Mouse (Mus musculus): ENCODE data around the gene Tcte1. TPM values are rescaled to one million over a fixed set of nuclear protein-coding genes. Genes with fewer than 3 reads are reported as not detected.

Gene Tcte1
- polyA plus RNA-seq, 1 experiment from 2014 or later, result 2.9 TPM

DNA sequence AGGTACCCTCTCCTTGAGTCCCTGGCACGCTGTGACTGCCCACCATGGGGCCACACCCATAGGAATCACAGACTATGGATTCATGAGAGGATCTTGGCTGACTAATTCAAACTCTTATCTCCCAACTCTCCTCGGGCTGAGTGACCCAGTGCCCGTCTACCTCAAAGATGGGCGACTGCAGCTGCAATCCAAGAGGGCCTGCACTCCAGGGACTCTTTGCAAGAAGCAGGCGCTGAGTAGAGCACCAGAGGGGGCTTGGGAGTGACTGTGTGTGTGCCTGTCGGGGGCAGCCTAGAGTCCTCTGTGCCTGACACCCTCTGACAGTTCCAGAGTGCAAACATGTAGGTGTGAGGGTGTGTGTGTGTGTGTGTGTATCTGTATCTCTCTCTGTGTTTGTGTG, 18.9 kb downstream of the Tcte1 start:
- Histone ChIP-seq H3K36me3 (peaks cover 18% of the 10 kb centered on the region), H3K27me3 (replicated peaks) (peaks cover 49% of the 10 kb centered on the region), H3K4me2 (no peak overlapping the region), H3K4me1 (peaks cover 25% of the 10 kb centered on the region), H3K9ac (replicated peaks) (no peak overlapping the region), H3K9me3 (replicated peaks) (no peaks in the 10 kb centered on the region), H3K4me3 (replicated peaks) (no peak overlapping the region), H3K27ac (replicated peaks) (no peak overlapping the region)
- no peak for ATAC-seq (ENCODE audit: low FRiP score)
- WGBS, result 33% methylated on average over 6 of the region's 6 CpGs

DNA sequence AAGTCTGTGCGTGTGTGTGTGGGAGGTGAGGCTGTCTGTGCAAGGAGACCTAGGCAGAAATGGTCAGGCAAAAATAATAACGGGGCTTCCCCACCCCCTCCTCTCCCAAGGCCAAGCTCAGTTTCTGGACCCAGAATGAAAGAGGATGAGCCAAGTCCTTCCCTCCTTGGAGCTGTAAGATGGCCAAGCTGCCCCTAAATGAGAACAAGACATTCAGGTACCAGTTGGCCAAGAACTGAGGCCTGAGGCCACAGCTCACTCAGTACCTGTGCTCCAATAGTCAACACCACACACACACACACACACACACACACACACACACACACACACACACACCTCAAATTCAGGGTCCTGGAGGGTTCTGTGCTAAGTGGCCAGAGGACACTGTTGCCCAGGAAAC, 19.5 kb downstream of the Tcte1 start:
- H3K36me3 ChIP-seq, result peaks cover 18% of the 10 kb centered on the region
- H3K4me3 ChIP-seq (replicated peaks), result no peak overlapping the region
- 74% methylated on average over 2 of the region's 2 CpGs for WGBS
- H3K9ac ChIP-seq (replicated peaks), result no peak overlapping the region
- H3K4me1 ChIP-seq, result peaks cover 31% of the 10 kb centered on the region
- no peak overlapping the region for H3K4me2 ChIP-seq
- peaks cover 52% of the 10 kb centered on the region for H3K27me3 ChIP-seq (replicated peaks)
- no peaks in the 10 kb centered on the region for H3K9me3 ChIP-seq (replicated peaks)
- ATAC-seq (ENCODE audit: low FRiP score), result no peak
- H3K27ac ChIP-seq (replicated peaks), result no peak overlapping the region

DNA sequence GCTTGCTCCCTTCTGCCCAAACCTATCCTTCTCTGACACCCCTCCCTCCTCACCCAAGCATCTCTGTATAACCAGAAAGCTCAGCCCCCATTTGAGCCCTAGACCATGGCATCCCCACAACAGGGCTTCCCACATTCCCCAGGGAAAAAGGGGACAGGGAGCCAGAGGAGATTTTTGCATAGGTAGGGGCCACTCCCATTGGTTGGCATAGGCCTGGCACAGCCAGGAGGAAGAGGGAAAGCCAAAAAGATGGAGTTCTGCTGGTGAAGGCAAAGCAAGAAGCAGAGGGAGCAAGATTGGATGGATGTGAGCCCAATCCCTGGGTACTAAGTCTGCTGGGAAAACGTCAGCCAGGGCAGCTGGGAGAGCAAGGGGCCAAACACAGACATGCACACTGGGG, 19.9 kb downstream of the Tcte1 start:
- H3K9me3 ChIP-seq (replicated peaks), result no peaks in the 10 kb centered on the region
- H3K27me3 ChIP-seq (replicated peaks), result peaks cover 53% of the 10 kb centered on the region
- peaks cover 35% of the 10 kb centered on the region for H3K4me1 ChIP-seq
- no peak overlapping the region for H3K4me2 ChIP-seq
- no peak overlapping the region for H3K4me3 ChIP-seq (replicated peaks)
- ATAC-seq (ENCODE audit: low FRiP score), result no peak
- H3K27ac ChIP-seq (replicated peaks), result no peak overlapping the region
- WGBS, result 55% methylated on average over 1 of the region's 1 CpGs
- peaks cover 18% of the 10 kb centered on the region for H3K36me3 ChIP-seq
- no peak overlapping the region for H3K9ac ChIP-seq (replicated peaks)

DNA sequence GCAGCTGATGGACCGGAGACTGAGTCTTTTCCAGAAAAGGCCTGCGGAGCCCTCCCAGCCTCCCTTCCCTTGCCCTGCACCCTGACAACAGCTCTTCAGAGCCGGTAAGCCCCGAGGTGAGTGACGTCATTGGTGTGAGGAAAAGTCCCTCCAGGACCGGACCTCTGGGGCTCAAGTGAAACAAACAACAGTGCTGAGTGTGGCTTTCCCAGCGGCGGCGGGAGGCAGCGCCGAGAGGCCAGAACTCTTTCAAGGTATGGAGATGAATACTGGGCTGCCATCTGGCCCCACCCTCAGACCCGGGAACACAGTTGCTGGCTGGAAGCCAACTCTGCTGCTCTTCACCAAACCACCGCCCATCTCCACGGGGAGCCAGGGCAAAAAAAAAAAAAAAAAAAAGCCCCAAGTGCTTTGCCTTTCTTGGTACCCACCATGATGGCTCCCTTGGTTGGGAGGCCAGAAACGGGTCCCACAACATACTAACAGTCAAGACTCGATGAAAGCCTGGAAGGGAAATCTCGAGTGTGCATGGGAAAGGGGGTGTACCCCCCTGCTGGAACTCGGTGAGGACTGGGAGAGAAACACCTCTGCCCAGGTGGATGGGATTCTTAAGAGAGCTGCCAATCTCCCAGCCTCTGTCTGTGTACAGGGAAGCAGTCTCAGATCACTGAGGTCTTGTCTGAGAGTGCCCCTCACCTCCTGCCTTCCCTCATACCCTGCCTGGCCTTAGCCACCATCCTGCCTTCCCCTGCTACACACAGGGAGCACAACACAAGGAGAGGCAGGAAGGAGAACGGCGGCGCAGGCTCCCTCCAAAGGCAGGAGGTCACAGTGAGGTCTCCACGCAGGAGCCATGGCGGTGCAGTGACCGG, 21.0 kb downstream of the Tcte1 start:
- Histone ChIP-seq H3K4me1 (peaks cover 39% of the 10 kb centered on the region), H3K27ac (replicated peaks) (no peak overlapping the region), H3K4me3 (replicated peaks) (peak overlapping the region; percentile 11; the same call in 1 of the 2 replicates), H3K4me2 (peak overlapping the region; percentile 39), H3K9me3 (replicated peaks) (no peaks in the 10 kb centered on the region), H3K9ac (replicated peaks) (no peak overlapping the region), H3K36me3 (peaks cover 18% of the 10 kb centered on the region), H3K27me3 (replicated peaks) (peaks cover 49% of the 10 kb centered on the region)
- WGBS, result 13% methylated on average over 24 of the region's 24 CpGs
- no peak for ATAC-seq (ENCODE audit: low FRiP score)

DNA sequence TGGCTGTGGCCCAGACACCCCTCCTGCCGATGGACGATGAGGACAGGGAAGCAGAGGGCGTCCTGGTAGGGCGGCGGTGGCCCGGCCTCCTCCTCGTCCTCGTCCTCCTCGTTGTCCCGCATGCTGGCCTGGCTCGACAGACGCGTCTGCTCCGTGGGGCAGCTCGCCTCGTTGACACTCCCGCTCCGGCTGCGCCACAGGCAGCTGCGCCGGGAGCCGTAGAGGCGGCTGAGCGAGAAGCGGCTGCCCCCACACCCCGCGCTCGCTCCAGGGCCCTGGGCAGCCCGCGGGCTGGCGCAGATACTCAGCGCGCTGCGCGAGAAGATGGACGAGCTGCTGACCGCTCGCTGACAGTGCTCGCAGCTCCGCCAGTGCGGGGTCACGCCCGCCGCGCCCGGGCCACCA, 21.6 kb downstream of the Tcte1 start:
- ATAC-seq (ENCODE audit: low FRiP score), result no peak
- H3K27me3 ChIP-seq (replicated peaks), result peaks cover 44% of the 10 kb centered on the region
- H3K27ac ChIP-seq (replicated peaks), result no peak overlapping the region
- H3K9ac ChIP-seq (replicated peaks), result no peak overlapping the region
- peaks cover 42% of the 10 kb centered on the region for H3K4me1 ChIP-seq
- 6% methylated on average over 45 of the region's 46 CpGs for WGBS
- peak overlapping the region; percentile 39 for H3K4me2 ChIP-seq
- H3K4me3 ChIP-seq (replicated peaks), result peak overlapping the region; percentile 11; the same call in 1 of the 2 replicates
- H3K9me3 ChIP-seq (replicated peaks), result no peaks in the 10 kb centered on the region
- H3K36me3 ChIP-seq, result peaks cover 18% of the 10 kb centered on the region

DNA sequence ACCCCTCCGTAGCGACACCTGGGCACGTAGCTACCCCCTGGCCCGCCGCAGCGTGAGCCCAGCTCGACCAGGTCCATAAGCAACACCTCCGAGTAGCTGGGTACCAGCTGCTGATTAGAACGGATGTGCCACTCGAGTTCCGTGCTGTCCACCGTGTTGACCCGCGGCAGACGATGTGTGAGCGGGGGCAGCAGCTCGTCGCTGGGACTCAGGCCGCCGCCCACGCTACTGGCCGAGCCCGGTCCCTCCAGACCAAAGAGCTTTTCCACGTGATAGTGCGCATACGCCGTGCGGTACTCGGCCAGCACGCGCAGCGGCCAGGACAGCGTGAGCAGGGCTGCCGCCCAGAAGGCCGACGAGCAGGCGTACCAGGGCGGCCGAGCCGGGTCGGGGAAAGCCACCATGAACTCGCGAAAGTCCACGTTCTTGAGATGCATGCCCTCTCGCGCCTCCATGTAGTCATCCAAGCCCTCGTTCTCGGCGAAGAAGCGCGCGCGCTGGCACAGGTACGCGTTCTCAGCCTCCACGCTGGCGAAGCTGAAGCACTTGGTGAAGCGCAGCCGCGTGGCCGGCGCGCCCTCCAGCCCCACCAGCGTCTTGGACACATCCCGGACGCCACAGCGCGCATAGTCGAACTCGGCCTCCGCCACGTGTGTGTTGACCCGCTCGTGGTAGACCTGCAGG, 22.2 kb downstream of the Tcte1 start:
- peak overlapping the region; percentile 11 for H3K4me3 ChIP-seq (replicated peaks)
- peak overlapping the region; percentile 39 for H3K4me2 ChIP-seq
- H3K9ac ChIP-seq (replicated peaks), result no peak overlapping the region
- H3K36me3 ChIP-seq, result peaks cover 18% of the 10 kb centered on the region
- WGBS, result 12% methylated on average over 74 of the region's 74 CpGs
- no peak overlapping the region for H3K27ac ChIP-seq (replicated peaks)
- ATAC-seq (ENCODE audit: low FRiP score), result no peak
- peaks cover 41% of the 10 kb centered on the region for H3K27me3 ChIP-seq (replicated peaks)
- H3K4me1 ChIP-seq, result peaks cover 47% of the 10 kb centered on the region
- H3K9me3 ChIP-seq (replicated peaks), result no peaks in the 10 kb centered on the region

DNA sequence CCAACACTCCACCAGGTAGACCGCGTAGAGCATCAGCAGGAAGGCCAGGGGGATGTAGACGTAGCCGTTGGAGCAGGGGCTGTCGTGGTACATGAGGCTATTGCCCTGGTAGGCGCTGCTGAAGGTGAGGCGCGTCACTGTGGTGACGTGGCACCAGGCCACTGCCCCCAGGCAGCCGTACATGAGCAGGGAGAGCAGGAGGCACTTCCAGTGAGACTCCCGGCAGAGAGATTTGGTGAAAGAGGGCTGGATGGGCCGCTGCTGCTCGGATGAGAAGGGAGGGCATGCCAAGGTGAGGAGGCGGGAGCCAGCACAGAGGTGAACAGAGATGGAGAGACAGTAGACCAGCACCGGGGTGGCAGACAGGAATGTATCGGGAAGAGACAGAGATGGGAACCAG, 23.7 kb downstream of the Tcte1 start:
- no peak for ATAC-seq (ENCODE audit: low FRiP score)
- Histone ChIP-seq H3K4me1 (peaks cover 50% of the 10 kb centered on the region), H3K4me3 (replicated peaks) (no peak overlapping the region), H3K36me3 (peaks cover 18% of the 10 kb centered on the region), H3K27me3 (replicated peaks) (peaks cover 40% of the 10 kb centered on the region), H3K27ac (replicated peaks) (no peak overlapping the region), H3K9me3 (replicated peaks) (no peaks in the 10 kb centered on the region), H3K4me2 (peak overlapping the region; percentile 72), H3K9ac (replicated peaks) (no peak overlapping the region)
- 62% methylated on average over 16 of the region's 16 CpGs for WGBS

DNA sequence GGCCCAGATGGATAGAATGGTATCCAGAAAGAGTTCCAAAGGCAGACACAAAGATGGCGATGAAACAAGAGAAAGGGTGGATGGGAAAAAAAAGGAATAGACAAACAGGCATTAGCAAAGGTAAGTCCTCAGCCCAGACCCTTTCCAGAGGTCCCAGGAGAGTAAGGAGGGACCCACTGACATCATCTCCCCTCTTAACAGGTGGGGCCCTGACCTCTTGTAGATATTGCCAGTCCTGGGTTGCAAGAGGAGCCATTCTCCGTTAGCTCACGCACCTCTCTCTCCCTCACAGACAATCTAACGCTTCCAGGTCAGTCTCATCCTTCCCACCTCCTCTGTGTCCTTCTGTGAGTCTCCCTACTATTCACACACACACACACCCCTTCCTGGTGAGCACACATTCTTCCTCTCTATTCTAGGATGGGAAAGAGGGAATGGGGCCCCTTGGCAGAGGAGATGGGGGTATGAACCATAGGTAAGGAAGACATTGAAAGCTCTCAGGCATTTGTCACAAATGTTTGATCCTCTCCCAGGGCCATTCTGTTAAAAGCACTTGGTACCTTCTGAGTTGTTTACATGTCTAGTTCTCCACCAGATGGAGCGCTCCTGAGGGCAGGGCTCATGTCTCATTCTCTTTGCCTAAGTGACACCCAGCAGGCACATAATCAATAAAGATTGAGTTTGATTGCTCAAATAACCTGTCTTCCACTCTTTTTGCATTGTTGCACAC, 24.4 kb downstream of the Tcte1 start:
- Histone ChIP-seq H3K4me3 (replicated peaks) (peak overlapping the region; percentile 81; the same call in 1 of the 2 replicates), H3K36me3 (peaks cover 18% of the 10 kb centered on the region), H3K4me2 (peak overlapping the region; percentile 72), H3K4me1 (peaks cover 52% of the 10 kb centered on the region), H3K9me3 (replicated peaks) (no peaks in the 10 kb centered on the region), H3K9ac (replicated peaks) (no peak overlapping the region), H3K27me3 (replicated peaks) (peaks cover 40% of the 10 kb centered on the region), H3K27ac (replicated peaks) (no peak overlapping the region)
- WGBS, result 79% methylated on average over 5 of the region's 5 CpGs
- ATAC-seq (ENCODE audit: low FRiP score), result no peak

DNA sequence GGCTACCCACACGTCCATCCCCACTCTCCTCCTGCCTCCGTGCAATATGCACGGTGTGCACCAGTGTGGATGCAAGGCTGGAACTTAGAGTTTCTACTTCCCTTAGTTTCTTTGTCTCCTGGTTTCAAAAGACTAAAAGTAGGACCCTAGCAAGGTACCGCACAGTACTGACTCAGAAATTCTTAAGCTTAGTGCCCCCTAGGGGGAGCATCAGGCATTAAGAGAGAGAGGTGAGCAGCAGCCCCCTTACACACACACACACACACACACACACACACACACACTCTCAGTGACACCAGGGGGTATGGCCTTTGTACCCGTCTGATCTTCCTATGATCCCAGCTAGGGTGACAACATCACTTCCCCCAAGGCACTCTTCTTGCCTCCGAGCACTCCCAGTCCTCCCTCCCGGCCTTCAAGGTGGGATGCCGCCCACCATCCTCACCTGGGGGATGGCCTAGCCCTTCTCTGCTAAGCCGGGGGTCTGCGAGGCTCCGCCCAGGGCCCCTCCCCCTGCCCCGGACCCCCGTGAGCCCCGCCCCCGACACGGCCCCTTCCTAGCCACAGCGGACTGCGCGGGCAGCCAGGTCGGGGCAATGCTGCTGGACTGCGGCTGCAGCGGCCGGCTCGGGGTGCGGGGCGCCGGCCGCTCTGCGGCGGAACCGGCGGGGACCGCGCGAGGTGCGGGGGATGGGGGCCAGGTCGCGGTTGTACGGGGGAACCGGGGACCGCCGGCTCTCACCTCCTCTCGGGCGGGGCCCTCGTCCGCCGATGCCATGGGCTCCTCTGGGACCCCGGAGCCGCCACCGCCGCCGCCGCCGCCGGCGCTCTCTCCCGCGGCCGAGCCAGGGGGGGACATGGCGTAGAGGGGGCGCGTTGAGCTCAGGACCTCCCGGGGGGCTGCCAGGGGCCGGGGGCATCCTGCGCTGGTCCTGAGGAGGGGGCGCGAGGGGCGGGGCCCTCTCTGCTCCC, 25.6 kb downstream of the Tcte1 start:
- H3K4me3 ChIP-seq (replicated peaks), result peak overlapping the region; percentile 81
- H3K9me3 ChIP-seq (replicated peaks), result no peaks in the 10 kb centered on the region
- H3K4me1 ChIP-seq, result peaks cover 50% of the 10 kb centered on the region
- H3K9ac ChIP-seq (replicated peaks), result peak overlapping the region; percentile 99
- peak overlapping the region; percentile 93 for H3K27ac ChIP-seq (replicated peaks)
- WGBS, result 2% methylated on average over 36 of the region's 68 CpGs
- H3K27me3 ChIP-seq (replicated peaks), result peaks cover 41% of the 10 kb centered on the region
- peak overlapping the region; percentile 72 for H3K4me2 ChIP-seq
- peaks cover 18% of the 10 kb centered on the region for H3K36me3 ChIP-seq
- peak; percentile 72 for ATAC-seq (ENCODE audit: low FRiP score)

DNA sequence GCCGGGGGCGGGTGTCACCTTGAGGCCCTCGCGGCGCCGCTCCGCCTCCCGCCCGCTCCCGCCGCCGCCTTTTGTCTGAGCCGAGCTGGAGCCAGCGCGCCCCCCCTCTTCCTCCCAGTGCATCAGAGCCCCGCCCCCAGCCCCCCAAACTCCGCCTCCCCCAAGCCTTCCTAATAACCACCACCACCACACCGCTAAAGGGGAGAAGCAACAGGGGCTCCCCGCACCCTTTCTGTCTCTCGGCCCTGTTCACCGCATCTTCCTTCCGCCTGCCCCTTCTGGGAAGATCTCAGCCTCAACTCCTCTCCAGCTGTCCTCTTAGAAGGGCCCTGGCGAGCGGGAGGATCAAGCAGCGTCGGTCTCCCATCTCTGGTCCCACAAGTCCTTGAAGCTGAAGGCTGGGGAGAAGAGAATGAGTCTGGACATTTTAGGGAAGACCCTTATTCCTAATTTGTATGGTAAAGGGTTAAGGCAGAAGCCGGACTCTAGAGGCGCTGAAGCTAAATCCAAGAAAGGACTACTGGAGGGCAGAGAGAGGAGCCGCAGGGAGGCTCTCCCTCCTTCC, 26.5 kb downstream of the Tcte1 start, which contains the start of gene Tmem151b:
Gene Tmem151b (minus strand): TSS at position 61 of the 565 bp plus-strand sequence.
- peak within 1 kb of the TSS; percentile 72 for H3K4me2 ChIP-seq
- H3K27ac ChIP-seq (replicated peaks), result peak within 1 kb of the TSS; percentile 93
- ATAC-seq (ENCODE audit: low FRiP score), result peak; percentile 80
- H3K4me3 ChIP-seq (replicated peaks), result peak within 1 kb of the TSS; percentile 81
- peaks cover 9% of the 10 kb centered on the region for H3K36me3 ChIP-seq
- no peaks in the 10 kb centered on the region for H3K9me3 ChIP-seq (replicated peaks)
- peaks cover 41% of the 10 kb centered on the region for H3K4me1 ChIP-seq
- peaks cover 36% of the 10 kb centered on the region for H3K27me3 ChIP-seq (replicated peaks)
- WGBS, result under 1% methylated on average over 12 of the region's 29 CpGs
- H3K9ac ChIP-seq (replicated peaks), result peak within 1 kb of the TSS; percentile 99

Data from neural tube, embryonic 15.5 days (tissue).